Mouse (Mus musculus) adrenal gland, postnatal 36 days (tissue): Measurements from ENCODE around the gene Il21r. TPM values are rescaled to one million over a fixed set of nuclear protein-coding genes. Genes with fewer than 3 reads are reported as not detected.

Experiments
- DNase-seq, 2 experiments: peaks; one replicate each; pipeline ENCODE4 v3.0.0; 2021; ENCODE audit warnings: mixed read lengths in 1 of 2
- total RNA-seq, 2 experiments: library from RNA; stranded (reverse); gene quantifications; 2 replicates each; pipeline ENCODE4 v1.2.3; 2021

Gene Il21r
- total RNA-seq, 2 experiments from 2014 or later: 0.43 to 0.56 TPM

- no peak for DNase-seq
Measured at GRCm38 (mm10) chr7:125601280-125601670, 2.0 kb upstream of the Il21r start.

DNA sequence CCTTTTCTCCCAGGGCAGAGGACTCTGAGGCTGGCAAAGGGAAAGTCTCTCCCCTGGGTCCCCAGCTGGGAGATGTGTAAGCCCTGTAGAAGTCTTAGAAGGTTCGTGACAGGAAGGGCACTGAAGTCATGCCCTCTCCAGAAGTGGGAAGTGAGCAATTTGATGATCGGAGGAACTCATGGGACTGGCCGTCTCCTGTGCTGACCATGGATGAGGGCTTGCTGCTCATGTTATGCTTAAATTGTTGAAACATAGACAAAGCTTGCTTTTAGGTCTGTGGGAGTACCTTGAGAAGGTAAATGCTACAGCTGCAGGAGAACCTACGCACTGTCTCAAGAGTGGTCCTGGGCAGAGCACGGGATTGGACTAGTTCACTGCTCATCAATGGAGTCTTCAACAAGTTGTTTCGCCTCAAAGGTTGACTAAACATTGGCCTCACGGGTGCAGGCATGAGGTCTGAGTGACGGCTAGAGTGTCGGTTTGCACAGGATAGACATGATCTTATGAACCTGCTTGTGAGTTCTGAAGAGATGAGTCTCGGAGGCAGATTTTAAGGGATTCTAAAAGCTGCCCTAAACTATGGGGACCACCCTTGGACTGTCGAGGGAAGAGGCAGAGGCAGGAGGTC lies 1.3 kb upstream of the Il21r start:
- no peak for DNase-seq

DNA sequence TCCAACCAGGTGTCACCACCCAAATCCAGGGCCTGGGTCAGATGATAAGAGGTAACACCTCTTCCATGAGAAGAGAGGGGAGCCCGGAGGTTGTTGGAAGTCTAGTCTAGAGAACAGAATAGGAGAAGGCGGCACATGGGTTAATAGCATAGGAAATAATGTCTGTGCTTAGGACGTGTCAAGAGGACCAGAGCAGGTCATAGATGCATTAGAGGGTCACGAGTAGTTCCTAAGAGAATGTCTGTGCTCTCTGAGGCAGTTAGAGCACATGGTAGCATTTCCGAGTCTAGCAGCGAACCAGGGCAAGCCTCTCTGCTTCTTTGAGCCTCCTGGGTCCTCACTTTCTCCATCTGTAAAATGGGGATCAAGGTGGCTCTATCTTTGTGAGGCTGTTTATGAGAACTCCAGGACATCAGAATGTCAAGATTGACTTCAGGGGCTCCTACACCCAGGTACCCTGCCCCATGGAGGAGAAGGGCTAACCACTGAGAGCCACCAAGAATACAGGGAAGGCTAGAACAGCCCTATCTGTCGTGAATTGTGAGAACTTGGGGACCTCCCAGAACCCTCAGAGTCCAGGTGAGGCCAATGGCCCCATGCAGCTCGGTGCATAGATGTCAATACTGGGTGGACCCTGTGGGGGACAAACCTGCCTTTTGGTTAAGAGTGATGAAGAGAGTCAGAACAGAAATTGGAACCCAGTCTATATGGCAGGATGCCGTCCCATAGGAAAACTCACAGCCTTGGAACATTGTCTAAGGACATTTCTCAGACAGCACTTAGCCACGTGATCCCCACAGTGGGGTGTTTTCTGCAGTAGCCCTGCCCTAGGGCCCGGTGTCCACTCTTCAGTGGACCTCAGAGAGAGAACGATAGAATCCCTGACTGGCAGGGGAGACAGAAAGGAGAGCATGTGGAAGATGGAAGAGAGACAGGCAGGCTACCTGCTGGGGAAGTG lies 1.4 kb downstream of the Il21r start:
- no peak for DNase-seq

DNA sequence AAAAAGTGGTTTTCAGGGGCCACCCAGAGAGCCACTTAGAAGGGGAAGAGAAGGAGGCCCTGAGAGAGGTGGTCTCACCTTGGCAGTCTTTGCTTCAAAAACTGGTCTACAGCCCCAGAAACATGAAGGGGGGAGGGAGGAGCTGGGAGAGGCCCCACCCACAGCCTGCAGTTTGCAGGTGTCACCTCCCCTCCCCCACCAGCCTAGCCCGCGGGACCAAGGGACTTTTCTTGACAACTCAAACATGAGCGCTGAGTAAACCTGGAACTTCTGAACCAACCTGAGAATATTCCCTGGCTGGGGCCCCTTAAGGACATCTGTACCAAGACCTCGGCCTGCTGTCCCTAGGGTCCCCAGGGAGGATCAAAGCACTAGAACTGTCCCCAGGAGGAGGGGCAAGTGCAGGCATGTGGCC lies 2.5 kb downstream of the Il21r start:
- DNase-seq: no peak

GRCm38 (mm10) chr7:125606265-125607164 lies 3.3 kb downstream of the Il21r start:
- DNase-seq: no peak

- no peak for DNase-seq
Measured at GRCm38 (mm10) chr7:125607384-125608182, 4.4 kb downstream of the Il21r start.

DNA sequence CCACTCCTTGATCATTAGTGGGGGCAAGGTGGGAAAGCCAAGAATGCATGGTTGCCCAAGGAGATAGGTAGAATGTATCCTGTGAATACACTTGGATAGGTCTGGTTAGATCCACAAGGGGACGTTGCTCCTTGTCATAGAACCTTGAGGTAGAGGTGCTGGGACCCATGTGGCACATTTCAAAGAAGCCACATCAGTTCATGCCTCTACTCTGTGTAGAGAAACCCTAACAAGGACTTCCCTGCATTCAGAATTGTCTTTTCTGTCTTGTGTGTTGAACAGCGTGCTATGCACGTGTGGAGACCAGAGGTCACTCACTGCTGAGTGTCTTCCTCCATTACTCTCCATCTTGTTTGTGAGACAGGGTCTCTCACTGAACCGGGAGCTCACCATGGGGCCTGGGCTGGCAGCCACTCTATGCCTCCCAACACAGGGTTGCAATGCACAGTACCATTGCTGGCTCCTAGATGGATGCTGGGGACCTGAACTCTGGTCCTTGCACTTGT lies 5.0 kb downstream of the Il21r start:
- DNase-seq: no peak

DNA sequence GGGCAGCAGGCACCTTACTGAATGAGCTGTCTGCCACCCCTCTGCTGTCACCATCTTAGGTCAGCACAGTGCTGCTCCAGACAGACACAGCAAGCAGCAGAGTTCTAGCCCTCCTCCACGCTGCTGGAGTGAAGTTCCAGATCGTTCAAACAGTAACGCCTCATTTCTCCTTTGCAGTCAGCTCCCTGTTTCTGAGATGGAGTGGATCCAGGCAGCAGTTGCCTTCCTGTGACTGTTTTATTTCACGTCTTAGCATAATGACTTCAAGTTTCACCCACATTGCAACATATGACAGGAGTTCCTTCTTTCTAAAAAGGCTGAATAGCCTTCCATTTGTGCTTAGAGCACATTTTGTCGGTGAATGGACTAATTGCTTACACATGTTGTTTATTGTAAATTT lies 10.3 kb downstream of the Il21r start:
- no peak for DNase-seq

- DNase-seq: no peak
Measured at GRCm38 (mm10) chr7:125615453-125615852, 12.2 kb downstream of the Il21r start.

DNA sequence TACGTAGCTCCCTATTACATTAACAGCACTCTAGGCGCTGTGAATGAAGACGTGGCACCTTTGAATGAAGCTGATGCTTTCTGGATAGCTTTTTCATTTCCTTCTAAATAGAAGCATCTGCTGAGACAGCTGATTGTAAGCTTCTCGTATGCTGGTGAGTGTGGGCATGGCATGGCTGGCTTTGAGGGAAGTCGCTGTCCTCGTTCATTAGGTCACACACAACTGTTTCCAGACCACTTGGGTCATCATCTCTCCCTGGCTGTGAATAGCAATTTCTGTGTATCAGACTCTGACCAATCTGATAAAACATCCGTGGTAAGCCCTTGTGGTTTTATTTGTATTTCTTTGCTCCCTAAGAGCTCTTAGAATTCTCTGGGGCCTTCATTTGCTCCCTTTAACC lies 14.8 kb downstream of the Il21r start:
- DNase-seq: no peak

- no peak for DNase-seq
Measured at GRCm38 (mm10) chr7:125620077-125620476, 16.8 kb downstream of the Il21r start.

DNA sequence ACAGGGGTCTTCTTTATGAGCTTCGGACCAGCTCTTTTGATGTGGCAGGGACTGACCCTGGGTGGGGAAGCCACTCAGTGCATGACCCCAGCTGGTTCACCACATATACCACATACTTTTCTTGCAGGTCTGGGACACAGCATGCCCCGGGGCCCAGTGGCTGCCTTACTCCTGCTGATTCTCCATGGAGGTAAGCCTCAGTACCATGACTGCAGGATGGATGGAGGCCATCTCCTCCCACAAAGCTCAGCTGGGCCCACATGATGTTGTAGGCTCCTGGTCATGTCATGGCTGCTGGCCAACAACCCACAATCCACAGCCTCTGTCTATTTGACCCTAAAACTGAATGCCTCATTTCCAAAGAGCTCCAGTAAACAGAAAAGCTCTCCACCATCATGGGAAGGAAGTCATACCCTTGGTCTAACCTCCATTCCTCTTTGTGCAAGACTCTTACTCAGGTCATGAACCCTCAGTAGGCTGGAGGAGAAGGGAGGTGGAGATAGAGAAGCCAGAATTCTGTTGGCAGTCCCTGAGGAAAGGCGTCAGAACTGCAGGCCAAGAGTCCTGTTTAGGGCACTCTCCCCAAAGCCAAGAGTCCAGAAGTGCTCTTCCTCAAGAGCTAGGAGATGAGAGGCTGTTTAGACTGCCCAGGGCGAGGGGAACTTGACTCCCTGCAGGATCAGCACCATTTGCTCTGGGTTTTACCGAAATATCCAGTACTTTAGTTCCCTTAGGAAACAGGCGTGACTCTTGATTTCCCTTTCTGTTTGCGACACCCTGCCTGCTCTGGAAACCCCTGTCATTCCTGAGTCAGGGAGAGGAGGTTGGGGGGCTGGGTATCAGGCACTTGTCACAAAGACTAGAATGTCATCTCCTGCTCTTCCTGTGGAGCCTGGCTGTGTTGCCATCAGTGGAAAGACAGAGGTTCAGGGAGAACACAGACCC lies 19.8 kb downstream of the Il21r start:
- DNase-seq: no peak

DNA sequence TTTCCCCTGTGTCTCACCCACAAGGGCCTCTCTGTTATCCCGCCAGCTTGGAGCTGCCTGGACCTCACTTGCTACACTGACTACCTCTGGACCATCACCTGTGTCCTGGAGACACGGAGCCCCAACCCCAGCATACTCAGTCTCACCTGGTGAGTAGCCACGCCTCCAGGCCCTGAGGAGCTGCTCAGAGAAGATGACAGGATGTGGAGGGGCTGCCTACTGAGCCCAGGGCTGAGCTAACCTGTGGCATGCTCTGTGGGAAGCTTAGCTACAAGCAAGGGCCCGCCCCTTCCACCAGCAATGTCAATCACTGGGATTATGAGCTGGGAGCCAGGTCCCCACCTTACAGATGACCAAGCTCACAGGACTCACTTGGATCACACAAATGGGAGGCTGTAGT lies 22.0 kb downstream of the Il21r start:
- no peak for DNase-seq

DNA sequence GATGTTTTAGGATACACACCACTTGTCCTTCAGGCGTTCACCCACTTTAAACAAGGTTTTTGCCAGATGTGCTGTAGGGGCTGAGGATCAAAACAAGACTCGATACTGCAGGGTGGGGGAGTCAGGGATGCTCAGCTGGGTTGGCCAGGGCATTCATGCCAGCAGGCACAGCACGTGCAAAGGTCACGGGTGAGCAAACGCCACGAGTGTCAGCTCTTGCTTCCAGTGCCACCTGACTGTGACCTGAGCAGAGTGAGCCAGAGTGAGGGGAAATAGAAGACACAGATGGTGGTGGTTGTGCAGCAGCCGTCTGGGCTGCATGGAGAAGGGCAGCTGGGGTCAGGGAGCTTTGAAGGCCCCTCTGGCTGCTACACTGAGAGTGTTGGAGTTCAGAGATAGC lies 22.6 kb downstream of the Il21r start:
- no peak for DNase-seq

DNA sequence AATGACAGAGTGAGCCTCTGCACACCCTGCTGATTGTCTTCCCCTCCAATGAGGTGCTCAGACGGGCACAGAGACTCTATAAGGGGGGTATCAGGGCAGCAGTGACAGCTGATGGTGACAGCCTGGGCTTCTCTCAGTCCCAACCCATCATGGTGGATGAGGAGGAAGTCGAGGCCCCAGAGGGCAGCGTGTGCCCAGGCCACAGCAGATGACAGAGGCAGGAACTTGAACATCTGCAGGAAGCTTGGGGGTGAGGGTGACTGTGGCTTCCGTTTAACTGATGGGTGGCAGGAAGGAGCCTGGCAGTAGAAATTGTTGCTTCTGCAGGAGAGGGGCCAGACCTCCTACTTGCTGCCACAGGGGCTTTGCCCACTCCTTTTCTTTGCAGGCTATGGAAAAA lies 27.1 kb downstream of the Il21r start:
- DNase-seq: no peak

GRCm38 (mm10) chr7:125630989-125631388 lies 27.8 kb downstream of the Il21r start:
- DNase-seq: no peak

- no peak for DNase-seq
Measured at GRCm38 (mm10) chr7:125637220-125638140, 34.3 kb downstream of the Il21r start.

DNA sequence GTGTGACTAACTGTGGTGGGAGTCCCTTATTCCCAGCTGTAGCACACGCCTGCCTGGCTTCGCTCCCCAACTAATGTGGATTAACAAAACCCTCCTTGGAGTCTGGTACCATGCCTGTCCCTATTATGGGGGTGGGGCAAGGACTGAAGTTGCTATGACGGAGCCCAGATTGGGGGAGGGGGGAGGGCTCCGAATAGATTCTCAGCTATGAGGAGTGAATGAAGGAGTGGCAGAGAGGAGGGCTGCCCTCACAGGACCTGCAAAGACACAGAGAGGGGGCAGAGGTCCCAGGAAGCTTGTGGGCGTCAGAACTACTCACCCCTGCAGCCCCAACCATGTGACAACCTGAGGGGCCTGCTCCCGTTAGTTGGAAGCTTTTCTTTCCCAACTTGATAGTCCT lies 35.1 kb downstream of the Il21r start:
- no peak for DNase-seq

DNA sequence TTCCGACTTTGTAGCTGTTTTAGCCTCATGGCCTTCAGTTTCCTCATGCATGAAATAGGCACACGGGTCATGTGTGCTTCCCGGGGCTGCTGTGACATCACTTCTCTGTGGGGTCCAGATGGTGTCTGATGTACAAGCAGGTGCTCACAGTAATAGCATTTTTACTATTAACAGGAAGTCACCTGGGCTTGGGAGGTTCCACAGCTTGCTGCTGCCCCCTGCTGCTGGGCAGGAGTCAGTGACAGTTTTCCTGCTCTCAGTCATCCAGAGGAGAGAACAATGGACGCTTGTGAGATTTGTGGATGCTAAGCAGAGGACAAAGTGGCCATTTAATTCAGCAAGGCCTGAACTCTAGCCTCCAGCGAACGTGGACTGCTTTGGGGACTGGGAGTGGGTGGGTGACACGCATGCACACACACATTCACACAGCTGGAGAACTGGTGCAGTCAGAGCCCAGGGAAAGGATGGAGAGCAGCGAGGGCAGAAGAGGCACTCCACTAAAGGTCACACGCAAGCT lies 35.7 kb downstream of the Il21r start:
- peak; percentile 70 to 82 for DNase-seq
